Mouse (Mus musculus) frontal cortex, postnatal 25 days (tissue): Measurements from ENCODE around the gene Rnf183.
"Not testable (repeated sequence)": the region's sequence is repeated elsewhere in the genome, so short reads cannot be mapped to it uniquely, and the experiment has no call there.

ENCODE experiments used
- DNase-seq, 2 experiments: peaks; one replicate each; pipeline ENCODE4 v3.0.0; 2022; ENCODE audit warnings: low spot score in 2 of 2

Gene Rnf183

GRCm38 (mm10) chr4:62435081-62435480 is at the start of gene Rnf183:
Gene Rnf183, minus strand, starts transcription at chr4:62435252.
- DNase-seq, result no peak

GRCm38 (mm10) chr4:62480709-62481605 is 45.9 kb upstream of the Rnf183 start:
- no peak for DNase-seq

- DNase-seq, result no peak
Measured at GRCm38 (mm10) chr4:62479937-62480708, 45.1 kb upstream of the Rnf183 start, which contains the start of gene Bspry. Gene Bspry, plus strand, starts transcription at chr4:62480053.

DNA sequence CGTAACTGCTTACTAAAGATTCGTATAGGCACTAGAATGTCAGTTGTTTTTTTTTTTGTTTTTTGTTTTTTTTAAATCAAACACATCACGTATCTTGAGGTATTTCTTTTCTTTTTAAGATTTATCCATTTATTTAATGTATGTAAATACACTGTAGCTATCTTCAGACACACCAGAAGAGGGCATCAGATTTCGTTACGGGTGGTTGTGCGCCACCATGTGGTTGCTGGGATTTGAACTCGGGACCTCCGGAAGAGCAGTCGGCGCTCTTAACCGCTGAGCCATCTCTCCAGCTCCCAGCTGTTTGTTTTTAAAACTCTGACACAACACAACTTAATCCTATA is 44.5 kb upstream of the Rnf183 start:
- not testable (repeated sequence) for DNase-seq

GRCm38 (mm10) chr4:62477542-62478244 is 42.6 kb upstream of the Rnf183 start:
- no peak for DNase-seq

- DNase-seq, result no peak
Measured at GRCm38 (mm10) chr4:62475793-62476192, 40.7 kb upstream of the Rnf183 start.

DNA sequence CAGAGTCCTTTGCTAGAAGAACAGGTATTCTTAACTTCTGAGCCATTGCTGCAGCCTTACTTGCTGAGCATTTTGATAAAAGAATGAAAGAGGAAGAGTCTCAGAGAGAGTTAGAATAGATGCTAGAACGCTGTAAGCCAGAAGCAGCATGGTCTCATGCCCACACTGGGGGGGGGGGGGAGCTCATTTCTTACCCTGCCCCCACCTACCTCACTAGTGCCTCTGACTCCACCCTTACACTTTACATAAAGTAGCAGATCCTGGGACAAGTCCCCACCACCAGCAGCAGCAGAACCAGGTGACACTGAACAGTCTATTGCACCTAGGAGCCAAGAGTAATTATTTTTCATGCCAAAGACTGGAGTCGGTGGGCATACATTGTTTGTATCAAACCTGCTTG is 40.1 kb upstream of the Rnf183 start:
- DNase-seq, result no peak

GRCm38 (mm10) chr4:62472071-62472470 is 37.0 kb upstream of the Rnf183 start:
- DNase-seq, result no peak

- DNase-seq, result peak; percentile 69 to 74
Measured at GRCm38 (mm10) chr4:62470598-62471051, 35.6 kb upstream of the Rnf183 start, which contains the start of gene Wdr31. Gene Wdr31, minus strand, starts transcription at chr4:62470896.

GRCm38 (mm10) chr4:62468158-62468557 is 33.1 kb upstream of the Rnf183 start:
- no peak for DNase-seq

DNA sequence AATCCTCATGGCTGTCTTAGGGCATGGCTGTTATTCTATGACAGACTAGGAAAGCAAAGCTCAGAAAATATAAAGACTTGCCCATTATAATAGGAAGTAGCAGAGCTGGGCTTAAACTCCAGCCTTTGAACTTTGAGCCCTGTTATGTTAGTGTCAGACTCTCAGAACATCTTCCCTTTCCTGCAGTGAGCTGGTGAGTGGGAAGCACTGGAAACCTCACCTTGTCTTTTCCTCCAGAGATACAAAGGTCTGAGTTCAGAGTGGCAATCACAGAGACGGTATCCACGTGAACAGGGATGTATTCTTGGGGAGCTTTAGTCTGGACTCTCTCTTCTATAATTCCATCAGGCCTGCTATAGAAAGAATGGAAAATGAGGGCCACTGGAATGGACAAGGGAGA is 28.1 kb upstream of the Rnf183 start:
- DNase-seq, result no peak

DNA sequence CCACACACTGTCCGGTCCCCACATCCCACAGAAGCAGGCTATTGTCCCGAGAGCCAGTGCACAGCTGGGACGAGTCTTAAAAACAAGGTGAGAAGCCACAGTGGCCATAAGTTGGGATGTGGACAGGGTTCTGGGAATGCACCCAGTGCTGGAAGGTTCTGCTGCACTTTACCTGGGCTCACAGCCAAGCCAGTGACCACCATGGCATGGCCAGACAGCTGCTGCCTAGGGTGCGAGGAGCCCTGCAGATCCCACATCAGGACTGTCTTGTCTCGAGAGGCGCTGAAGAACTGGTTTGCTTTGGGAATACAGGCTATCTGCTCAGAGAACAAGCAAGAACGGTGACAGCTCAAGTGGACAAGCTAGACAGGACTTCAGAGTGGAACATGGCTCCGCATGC is 25.3 kb upstream of the Rnf183 start:
- DNase-seq, result no peak

GRCm38 (mm10) chr4:62459081-62459480 is 24.0 kb upstream of the Rnf183 start:
- no peak for DNase-seq

DNA sequence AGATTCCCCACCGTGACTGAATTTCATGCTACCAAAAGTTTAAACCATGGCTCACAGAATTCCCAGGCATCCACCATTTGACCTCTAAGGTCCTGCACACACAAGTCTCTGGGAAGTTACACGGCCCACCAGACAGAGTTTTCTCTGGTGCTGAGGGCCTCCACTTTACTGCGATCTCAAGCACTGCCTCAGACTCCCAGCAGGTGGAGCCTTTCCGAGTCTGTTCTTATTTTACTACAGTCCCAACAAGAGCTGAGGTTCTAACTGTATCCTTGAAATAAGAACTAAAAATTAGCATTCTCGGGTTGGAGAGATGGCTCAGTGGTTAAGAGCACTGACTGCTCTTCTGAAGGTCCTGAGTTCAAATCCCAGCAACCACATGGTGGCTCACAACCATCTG is 19.9 kb upstream of the Rnf183 start:
- no peak for DNase-seq

- DNase-seq, result no peak
Measured at GRCm38 (mm10) chr4:62440986-62441385, 5.9 kb upstream of the Rnf183 start.

- DNase-seq, result no peak
Measured at GRCm38 (mm10) chr4:62440544-62440943, 5.5 kb upstream of the Rnf183 start.

GRCm38 (mm10) chr4:62439793-62440192 is 4.7 kb upstream of the Rnf183 start:
- DNase-seq, result no peak

GRCm38 (mm10) chr4:62437871-62438270 is 2.8 kb upstream of the Rnf183 start:
- DNase-seq, result no peak

- no peak for DNase-seq
Measured at GRCm38 (mm10) chr4:62437256-62437778, 2.3 kb upstream of the Rnf183 start.

- DNase-seq, result no peak
Measured at GRCm38 (mm10) chr4:62433939-62434870, 847 bp downstream of the Rnf183 start.

- DNase-seq, result no peak
Measured at GRCm38 (mm10) chr4:62431522-62431921, 3.5 kb downstream of the Rnf183 start.
